Mouse (Mus musculus) kidney, embryonic 14.5 days (tissue): Measurements from ENCODE around the gene Nfic. TPM values are rescaled to one million over a fixed set of nuclear protein-coding genes. Genes with fewer than 3 reads are reported as not detected.

Experiments
- ATAC-seq: fragments of 200-750 bp; cut with Nextera tagmentation; 2 replicates; pipeline ENCODE4 v1.8.0; 2017; ENCODE audit warnings: moderate number of reproducible peaks, mild to moderate bottlenecking, moderate TSS enrichment, moderate library complexity; ENCODE audit not compliant: low FRiP score, low TSS enrichment
- H3K27ac ChIP-seq: fragments of 300-500 bp; sonication (generic); 2 replicates; pipeline ENCODE4 v1.5.1; 2014; ENCODE audit warnings: low read depth, mild to moderate bottlenecking, low read length, moderate library complexity, mixed read lengths
- H3K27me3 ChIP-seq: fragments of 300-500 bp; sonication (generic); 2 replicates; pipeline ENCODE4 v1.6.1; 2014; ENCODE audit warnings: mild to moderate bottlenecking, low read length; ENCODE audit not compliant: control insufficient read depth, insufficient read depth
- H3K36me3 ChIP-seq: fragments of 300-500 bp; sonication (generic); 2 replicates; pipeline ENCODE4 v1.6.1; 2014; ENCODE audit warnings: low read length, mixed read lengths; ENCODE audit not compliant: control insufficient read depth, insufficient read depth
- H3K4me1 ChIP-seq: fragments of 300-500 bp; sonication (generic); 2 replicates; pipeline ENCODE4 v1.6.1; 2014; ENCODE audit warnings: low read length, mixed read lengths; ENCODE audit not compliant: control insufficient read depth, insufficient read depth
- H3K4me2 ChIP-seq: fragments of 300-500 bp; sonication (generic); replicated peaks from 2 replicates; pipeline ENCODE4 v1.6.1; 2014; ENCODE audit warnings: low read depth, mild to moderate bottlenecking, low read length
- H3K4me3 ChIP-seq: fragments of 300-500 bp; sonication (generic); 2 replicates; pipeline ENCODE4 v1.5.1; 2014; ENCODE audit warnings: mild to moderate bottlenecking, low read length
- H3K9ac ChIP-seq: fragments of 300-500 bp; sonication (generic); 2 replicates; pipeline ENCODE4 v1.6.1; 2014; ENCODE audit warnings: low read depth, mild to moderate bottlenecking, low read length, moderate library complexity
- H3K9me3 ChIP-seq: fragments of 300-500 bp; sonication (generic); 2 replicates; pipeline ENCODE4 v1.6.1; 2016; ENCODE audit warnings: low read length; ENCODE audit not compliant: control insufficient read depth
- WGBS: fragments of 180-500 bp; shearing (Covaris S2); extraction: QIAGEN DNeasy Blood & Tissue Kit; methylation state at CpG from one replicate; pipeline ENCODE4 v1.1.7; 2014; 5-methylcytosine and 5-hydroxymethylcytosine counted together
- polyA plus RNA-seq: library from polyadenylated mRNA; unstranded; fragments of >200 nt; fragmentation: Nextera tagmentation; extraction: Ambion mirVana; gene quantifications from 2 replicates; pipeline ENCODE4 v1.2.1, GENCODE M21; 2014

Nfic gene
- 47.3 and 59.0 TPM in 2 replicates for polyA plus RNA-seq

DNA sequence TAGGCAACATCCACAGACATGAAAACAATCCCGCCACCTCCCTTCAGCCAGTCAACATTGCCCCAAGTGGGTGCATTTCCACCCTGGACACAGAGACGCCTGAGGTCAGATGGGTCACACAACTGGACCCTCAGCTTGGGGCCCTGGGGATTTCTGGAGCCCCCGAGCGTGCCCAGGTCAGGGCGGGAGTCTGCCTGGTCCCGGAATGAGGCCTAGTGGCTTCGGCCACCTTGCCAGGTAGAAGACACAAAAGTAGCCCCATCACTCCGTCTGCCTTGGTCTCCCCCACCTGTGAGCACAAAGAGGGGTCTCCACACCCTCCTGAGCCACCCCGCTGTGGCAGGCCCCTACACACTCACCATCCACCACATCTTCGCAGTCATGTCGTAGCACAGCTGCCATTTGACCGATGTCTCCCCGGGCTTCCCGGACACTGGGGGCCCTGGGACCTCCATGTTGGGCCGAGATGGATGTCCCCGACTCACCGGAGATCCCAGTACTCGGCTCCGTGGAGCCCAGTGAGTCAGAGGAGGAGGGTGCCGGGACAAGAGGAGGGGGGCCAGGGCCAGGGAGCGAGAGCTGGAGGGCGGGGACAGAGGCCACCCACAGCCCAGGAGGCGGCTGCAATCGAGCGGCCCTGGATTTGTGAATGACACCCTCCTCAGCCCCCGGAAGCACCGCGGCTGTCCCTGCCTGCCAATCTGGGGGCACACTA is at the start of gene Nfic:
Nfic (minus strand) TSS at position 455 of the 715 bp plus-strand sequence.
- WGBS: 61% methylated on average over 28 of the region's 28 CpGs
- ATAC-seq: no peak
- H3K27me3 ChIP-seq: peaks cover 90% of the 10 kb centered on the region
- H3K4me3 ChIP-seq: no peak within 1 kb of the TSS
- H3K36me3 ChIP-seq: no peaks in the 10 kb centered on the region
- no peak within 1 kb of the TSS for H3K27ac ChIP-seq
- no peak within 1 kb of the TSS for H3K9ac ChIP-seq
- H3K9me3 ChIP-seq: no peaks in the 10 kb centered on the region
- H3K4me2 ChIP-seq: no peak within 1 kb of the TSS
- H3K4me1 ChIP-seq: no peaks in the 10 kb centered on the region

- no peak overlapping the region for H3K27ac ChIP-seq
- no peaks in the 10 kb centered on the region for H3K36me3 ChIP-seq
- peak overlapping the region; percentile 35 for H3K4me3 ChIP-seq
- no peaks in the 10 kb centered on the region for H3K4me1 ChIP-seq
- peak; percentile 51 for ATAC-seq
- H3K9ac ChIP-seq: peak overlapping the region; percentile 40; the same call in 1 of the 2 replicates
- peaks cover 10% of the 10 kb centered on the region; the same call in 1 of the 2 replicates for H3K27me3 ChIP-seq
- 7% methylated on average over 36 of the region's 36 CpGs for WGBS
- no peaks in the 10 kb centered on the region for H3K9me3 ChIP-seq
- peak overlapping the region; percentile 60 for H3K4me2 ChIP-seq
These were observed 47.2 kb upstream of the Nfic start for GRCm38 (mm10) chr10:81502658-81503057.

GRCm38 (mm10) chr10:81501863-81502262 is 46.4 kb upstream of the Nfic start:
- H3K27ac ChIP-seq: no peak overlapping the region
- H3K36me3 ChIP-seq: no peaks in the 10 kb centered on the region
- H3K9ac ChIP-seq: no peak overlapping the region
- no peak overlapping the region for H3K4me2 ChIP-seq
- no peaks in the 10 kb centered on the region for H3K9me3 ChIP-seq
- ATAC-seq: no peak
- peaks cover 10% of the 10 kb centered on the region; the same call in 1 of the 2 replicates for H3K27me3 ChIP-seq
- H3K4me3 ChIP-seq: no peak overlapping the region
- 90% methylated on average over 5 of the region's 5 CpGs for WGBS
- H3K4me1 ChIP-seq: no peaks in the 10 kb centered on the region

DNA sequence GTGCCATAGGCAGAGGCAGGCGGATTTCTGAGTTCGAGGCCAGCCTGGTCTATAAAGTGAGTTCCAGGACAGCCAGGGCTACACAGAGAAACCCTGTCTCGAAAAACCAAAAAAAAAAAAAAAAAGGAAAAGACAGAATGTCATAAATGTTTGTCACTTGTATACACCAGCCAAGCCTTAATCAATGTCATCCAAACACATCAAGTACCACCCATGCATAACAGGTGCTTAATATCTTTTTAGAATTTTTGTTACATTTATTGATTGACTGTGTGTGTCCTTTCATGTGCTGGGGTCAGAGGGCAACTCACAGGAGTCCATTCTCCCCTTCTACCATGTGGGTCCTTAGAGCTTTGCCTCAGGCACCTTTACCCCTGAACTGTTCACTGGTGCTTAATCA is 44.6 kb upstream of the Nfic start, which contains the start of gene S1pr4:
S1pr4 (minus strand) TSS at position 101 of the 400 bp plus-strand sequence.
- no peak within 1 kb of the TSS for H3K4me2 ChIP-seq
- H3K27ac ChIP-seq: no peak within 1 kb of the TSS
- H3K9ac ChIP-seq: no peak within 1 kb of the TSS
- peaks cover 6% of the 10 kb centered on the region for H3K4me1 ChIP-seq
- ATAC-seq: no peak
- no peaks in the 10 kb centered on the region for H3K36me3 ChIP-seq
- H3K27me3 ChIP-seq: peaks cover 10% of the 10 kb centered on the region; the same call in 1 of the 2 replicates
- WGBS: 78% methylated on average over 3 of the region's 3 CpGs
- H3K4me3 ChIP-seq: no peak within 1 kb of the TSS
- no peaks in the 10 kb centered on the region for H3K9me3 ChIP-seq

DNA sequence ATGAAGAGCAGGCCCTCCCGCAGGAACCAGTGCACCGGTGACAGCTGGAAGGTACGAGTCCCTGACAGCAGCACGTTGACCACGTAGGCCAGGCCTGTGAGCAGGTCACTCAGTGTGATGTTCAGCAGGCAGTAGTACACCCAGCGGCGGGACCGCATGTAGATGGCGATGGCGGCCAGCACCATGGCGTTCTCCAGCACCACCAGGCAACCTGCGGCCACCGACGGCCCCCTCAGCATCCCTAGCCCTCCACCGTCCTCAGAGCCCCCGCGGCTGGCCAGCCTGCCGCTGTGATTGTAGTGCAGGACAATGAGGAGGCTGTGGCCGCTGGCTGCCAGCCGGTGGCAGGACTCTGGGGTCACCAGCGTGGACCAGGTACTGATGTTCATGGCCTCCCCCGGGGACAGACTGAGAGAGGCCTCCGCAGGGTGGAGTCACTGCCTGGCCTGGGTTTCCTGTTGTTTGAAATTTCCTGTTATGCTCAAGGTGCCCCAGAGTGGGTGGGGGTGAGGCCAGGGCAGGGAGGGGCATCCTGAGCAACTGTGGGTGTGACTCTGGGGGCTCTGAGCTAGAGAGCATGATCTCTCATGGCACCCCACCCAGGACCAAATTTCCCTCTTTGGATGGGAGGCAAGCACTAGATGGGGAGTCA is 43.9 kb upstream of the Nfic start:
- Histone ChIP-seq H3K9ac (no peak overlapping the region), H3K36me3 (peaks cover 2% of the 10 kb centered on the region; the same call in 1 of the 2 replicates), H3K27ac (no peak overlapping the region), H3K9me3 (no peaks in the 10 kb centered on the region), H3K4me3 (no peak overlapping the region), H3K4me1 (peaks cover 11% of the 10 kb centered on the region), H3K27me3 (peaks cover 10% of the 10 kb centered on the region; the same call in 1 of the 2 replicates), H3K4me2 (no peak overlapping the region)
- no peak for ATAC-seq
- 76% methylated on average over 23 of the region's 23 CpGs for WGBS

- Histone ChIP-seq H3K27me3 (peaks cover 6% of the 10 kb centered on the region; the same call in 1 of the 2 replicates), H3K4me3 (no peak overlapping the region), H3K27ac (no peak overlapping the region), H3K9ac (0 out of 2 replicates have a peak overlapping the region, but pooled peaks have one; percentile 4), H3K4me1 (peaks cover 11% of the 10 kb centered on the region), H3K4me2 (no peak overlapping the region), H3K9me3 (no peaks in the 10 kb centered on the region), H3K36me3 (peaks cover 4% of the 10 kb centered on the region; the same call in 1 of the 2 replicates)
- no peak for ATAC-seq
- WGBS: 88% methylated on average over 38 of the region's 38 CpGs
These were observed 43.1 kb upstream of the Nfic start for GRCm38 (mm10) chr10:81498316-81499249.

- peaks cover 11% of the 10 kb centered on the region for H3K4me1 ChIP-seq
- no peak overlapping the region for H3K27ac ChIP-seq
- no peaks in the 10 kb centered on the region for H3K9me3 ChIP-seq
- no peak for ATAC-seq
- peak overlapping the region; percentile 34; the same call in 1 of the 2 replicates for H3K9ac ChIP-seq
- H3K27me3 ChIP-seq: no peaks in the 10 kb centered on the region
- H3K36me3 ChIP-seq: peaks cover 13% of the 10 kb centered on the region
- H3K4me3 ChIP-seq: peak overlapping the region; percentile 78
- peak overlapping the region; percentile 41; the same call in 1 of the 2 replicates for H3K4me2 ChIP-seq
- WGBS: 81% methylated on average over 17 of the region's 17 CpGs
These were observed 42.2 kb upstream of the Nfic start for GRCm38 (mm10) chr10:81497401-81498270.

GRCm38 (mm10) chr10:81496969-81497368 is 41.5 kb upstream of the Nfic start:
- peak overlapping the region; percentile 41 for H3K4me2 ChIP-seq
- ATAC-seq: no peak
- 0 out of 2 replicates have a peak overlapping the region, but pooled peaks have one; percentile 48 for H3K27ac ChIP-seq
- H3K27me3 ChIP-seq: no peaks in the 10 kb centered on the region
- 33% methylated on average over 4 of the region's 4 CpGs for WGBS
- peaks cover 20% of the 10 kb centered on the region for H3K36me3 ChIP-seq
- no peaks in the 10 kb centered on the region for H3K9me3 ChIP-seq
- H3K9ac ChIP-seq: peak overlapping the region; percentile 34
- H3K4me3 ChIP-seq: peak overlapping the region; percentile 78
- H3K4me1 ChIP-seq: peaks cover 11% of the 10 kb centered on the region
